Mouse (Mus musculus): ENCODE measurements around the gene Icam2.
A peak's percentile ranks its signal among the peaks of the same experiment; 100 is the strongest.
"Not testable (repeated sequence)": the region's sequence is repeated elsewhere in the genome, so short reads cannot be mapped to it uniquely, and the experiment has no call there.

Icam2 gene

GRCm38 (mm10) chr11:106349772-106350171 is 38.1 kb downstream of the Icam2 start:
- no peak for ATAC-seq (ENCODE audit: low TSS enrichment)

- ATAC-seq (ENCODE audit: low TSS enrichment), result no peak
Measured at GRCm38 (mm10) chr11:106344910-106345309, 43.0 kb downstream of the Icam2 start.

- no peak for ATAC-seq (ENCODE audit: low TSS enrichment)
Measured at GRCm38 (mm10) chr11:106340990-106341520, 46.8 kb downstream of the Icam2 start.

GRCm38 (mm10) chr11:106339323-106339722 is 48.6 kb downstream of the Icam2 start:
- not testable (repeated sequence) for ATAC-seq (ENCODE audit: low TSS enrichment)

GRCm38 (mm10) chr11:106338870-106339269 is 49.0 kb downstream of the Icam2 start:
- ATAC-seq (ENCODE audit: low TSS enrichment), result no peak

- no peak for ATAC-seq (ENCODE audit: low TSS enrichment)
Measured at GRCm38 (mm10) chr11:106338029-106338428, 49.8 kb downstream of the Icam2 start.

GRCm38 (mm10) chr11:106334066-106334465 is 53.8 kb downstream of the Icam2 start:
- ATAC-seq (ENCODE audit: low TSS enrichment), result no peak

- ATAC-seq (ENCODE audit: low TSS enrichment), result no peak
Measured at GRCm38 (mm10) chr11:106332458-106332857, 55.4 kb downstream of the Icam2 start.

GRCm38 (mm10) chr11:106329682-106330081 is 58.2 kb downstream of the Icam2 start:
- peak; percentile 57; the same call in 1 of the 2 replicates for ATAC-seq (ENCODE audit: low TSS enrichment)

- ATAC-seq (ENCODE audit: low TSS enrichment), result no peak
Measured at GRCm38 (mm10) chr11:106329128-106329527, 58.7 kb downstream of the Icam2 start.

GRCm38 (mm10) chr11:106328521-106328920 is 59.4 kb downstream of the Icam2 start:
- ATAC-seq (ENCODE audit: low TSS enrichment), result no peak

All from frontal cortex, adult (tissue).